Mouse (Mus musculus) liver, postnatal 0 days (tissue): ENCODE data around the gene Jak1. TPM values are rescaled to one million over a fixed set of nuclear protein-coding genes. Genes with fewer than 3 reads are reported as not detected.

ENCODE experiments used
- ATAC-seq: fragments of 200-750 bp; cut with Nextera tagmentation; 2 replicates; pipeline ENCODE4 v1.8.0; 2017; ENCODE audit warnings: mild to moderate bottlenecking, moderate library complexity
- DNase-seq: peaks from one replicate; pipeline ENCODE4 v3.0.0-alpha.2; 2016
- H3K27ac ChIP-seq: fragments of 300-500 bp; sonication (generic); 2 replicates; pipeline ENCODE4 v1.5.1; 2014; ENCODE audit warnings: antibody characterized with exemption, moderate library complexity, mild to moderate bottlenecking, low read depth
- H3K27me3 ChIP-seq: fragments of 300-500 bp; sonication (generic); 2 replicates; pipeline ENCODE4 v1.6.1; 2014; ENCODE audit warnings: low read length, control low read depth, mixed read lengths; ENCODE audit not compliant: insufficient read depth
- H3K36me3 ChIP-seq: fragments of 300-500 bp; sonication (generic); replicated peaks from 2 replicates; pipeline ENCODE4 v1.6.1; 2014; ENCODE audit warnings: mild to moderate bottlenecking, control low read depth, low read length, moderate library complexity, mixed read lengths; ENCODE audit not compliant: insufficient read depth
- H3K4me1 ChIP-seq: fragments of 300-500 bp; sonication (generic); 2 replicates; pipeline ENCODE4 v1.6.1; 2014; ENCODE audit warnings: antibody characterized with exemption, mild to moderate bottlenecking, control low read depth; ENCODE audit not compliant: insufficient read depth
- H3K4me2 ChIP-seq: fragments of 300-500 bp; sonication (generic); 2 replicates; pipeline ENCODE4 v1.6.1; 2014; ENCODE audit warnings: low read depth, mild to moderate bottlenecking, low read length, moderate library complexity, mixed read lengths
- H3K4me3 ChIP-seq: fragments of 300-500 bp; sonication (generic); 2 replicates; pipeline ENCODE4 v1.5.1; 2014; ENCODE audit warnings: low read depth, low read length
- H3K9ac ChIP-seq: fragments of 300-500 bp; sonication (generic); replicated peaks from 2 replicates; pipeline ENCODE4 v1.6.1; 2014; ENCODE audit warnings: mild to moderate bottlenecking, moderate library complexity
- H3K9me3 ChIP-seq: fragments of 300-500 bp; sonication (generic); 2 replicates; pipeline ENCODE4 v1.6.1; 2016; ENCODE audit warnings: mild to moderate bottlenecking, control low read depth, low read length, mixed read lengths
- CTCF ChIP-seq: sonication (generic); IDR thresholded peaks from 2 replicates; pipeline ENCODE4 v1.5.1; 2016; ENCODE audit warnings: antibody characterized with exemption, low read depth
- EP300 ChIP-seq: IDR thresholded peaks from 2 replicates; pipeline ENCODE4 v1.6.1; 2016; ENCODE audit warnings: antibody characterized with exemption, low read depth, mild to moderate bottlenecking
- WGBS: fragments of 180-500 bp; shearing (Covaris S2); extraction: QIAGEN DNeasy Blood & Tissue Kit; methylation state at CpG from one replicate; pipeline ENCODE4 v1.1.7; 2014; ENCODE audit not compliant: insufficient replicate concordance; 5-methylcytosine and 5-hydroxymethylcytosine counted together
- polyA plus RNA-seq: library from polyadenylated mRNA; unstranded; fragments of >200 nt; fragmentation: Nextera tagmentation; extraction: Ambion mirVana; gene quantifications from 2 replicates; pipeline ENCODE4 v1.2.1, GENCODE M21; 2015

Jak1 gene
- polyA plus RNA-seq, 1 experiment from 2014 or later = 51.2 TPM

- H3K4me3 ChIP-seq = no peak overlapping the region
- WGBS = 70% methylated on average over 4 of the region's 4 CpGs
- ATAC-seq = no peak
- H3K36me3 ChIP-seq = no peaks in the 10 kb centered on the region
- no peak overlapping the region for H3K4me2 ChIP-seq
- no peak for DNase-seq
- no peak for TF ChIP-seq CTCF
- TF ChIP-seq EP300 = no peak
- no peak overlapping the region for H3K9ac ChIP-seq
- H3K27me3 ChIP-seq = no peaks in the 10 kb centered on the region
- no peaks in the 10 kb centered on the region for H3K4me1 ChIP-seq
- H3K9me3 ChIP-seq = no peaks in the 10 kb centered on the region
- H3K27ac ChIP-seq = no peak overlapping the region
Measured at GRCm38 (mm10) chr4:101143901-101144300, 121.2 kb downstream of the Jak1 start.

GRCm38 (mm10) chr4:101141768-101142167 lies 123.3 kb downstream of the Jak1 start:
- H3K27ac ChIP-seq = no peak overlapping the region
- no peaks in the 10 kb centered on the region for H3K9me3 ChIP-seq
- no peaks in the 10 kb centered on the region for H3K4me1 ChIP-seq
- DNase-seq = no peak
- TF ChIP-seq CTCF (no peak), EP300 (no peak)
- WGBS = 59% methylated on average over 5 of the region's 5 CpGs
- H3K27me3 ChIP-seq = no peaks in the 10 kb centered on the region
- H3K9ac ChIP-seq = no peak overlapping the region
- ATAC-seq = no peak
- H3K36me3 ChIP-seq = no peaks in the 10 kb centered on the region
- no peak overlapping the region for H3K4me3 ChIP-seq
- no peak overlapping the region for H3K4me2 ChIP-seq

GRCm38 (mm10) chr4:101137975-101138374 lies 127.1 kb downstream of the Jak1 start:
- DNase-seq = no peak
- ATAC-seq = no peak
- Histone ChIP-seq H3K27me3 (no peaks in the 10 kb centered on the region), H3K4me3 (no peak overlapping the region), H3K4me2 (no peak overlapping the region), H3K4me1 (no peaks in the 10 kb centered on the region), H3K27ac (no peak overlapping the region), H3K9me3 (no peaks in the 10 kb centered on the region), H3K36me3 (no peaks in the 10 kb centered on the region), H3K9ac (no peak overlapping the region)
- WGBS = 67% methylated on average over 11 of the region's 11 CpGs
- TF ChIP-seq CTCF (no peak), EP300 (no peak)

- WGBS = 90% methylated on average over 14 of the region's 14 CpGs
Measured at GRCm38 (mm10) chr4:101135909-101136308, 129.2 kb downstream of the Jak1 start.

GRCm38 (mm10) chr4:101135013-101135412 lies 130.1 kb downstream of the Jak1 start:
- no peak for DNase-seq
- 77% methylated on average over 8 of the region's 8 CpGs for WGBS
- Histone ChIP-seq H3K9ac (no peak overlapping the region), H3K9me3 (no peaks in the 10 kb centered on the region), H3K4me2 (no peak overlapping the region), H3K4me3 (no peak overlapping the region), H3K4me1 (no peaks in the 10 kb centered on the region), H3K36me3 (no peaks in the 10 kb centered on the region), H3K27ac (no peak overlapping the region), H3K27me3 (no peaks in the 10 kb centered on the region)
- ATAC-seq = no peak
- TF ChIP-seq CTCF (no peak), EP300 (no peak)

More at GRCm38 (mm10) chr4:101135909-101136308, 129.2 kb downstream of the Jak1 start:
- Histone ChIP-seq H3K27ac (no peak overlapping the region), H3K27me3 (no peaks in the 10 kb centered on the region), H3K36me3 (no peaks in the 10 kb centered on the region), H3K9ac (no peak overlapping the region), H3K9me3 (no peaks in the 10 kb centered on the region), H3K4me3 (no peak overlapping the region), H3K4me1 (no peaks in the 10 kb centered on the region), H3K4me2 (no peak overlapping the region)
- DNase-seq = no peak
- no peak for ATAC-seq
- no peak for TF ChIP-seq CTCF
- TF ChIP-seq EP300 = no peak

- Histone ChIP-seq H3K27ac (no peak overlapping the region), H3K4me2 (no peak overlapping the region), H3K4me3 (no peak overlapping the region), H3K36me3 (no peaks in the 10 kb centered on the region), H3K9ac (no peak overlapping the region), H3K27me3 (no peaks in the 10 kb centered on the region), H3K9me3 (no peaks in the 10 kb centered on the region), H3K4me1 (no peaks in the 10 kb centered on the region)
- ATAC-seq = no peak
- no peak for DNase-seq
- TF ChIP-seq CTCF (no peak), EP300 (no peak)
- WGBS = 70% methylated on average over 7 of the region's 7 CpGs
Measured at GRCm38 (mm10) chr4:101121002-101121401, 144.1 kb downstream of the Jak1 start.

- no peak overlapping the region for H3K9ac ChIP-seq
- ATAC-seq (no peak), DNase-seq (no peak)
- no peak overlapping the region for H3K4me3 ChIP-seq
- H3K27me3 ChIP-seq = no peaks in the 10 kb centered on the region
- WGBS = 78% methylated on average over 12 of the region's 12 CpGs
- no peak overlapping the region for H3K4me2 ChIP-seq
- no peak overlapping the region for H3K27ac ChIP-seq
- TF ChIP-seq CTCF (no peak), EP300 (no peak)
- H3K4me1 ChIP-seq = no peaks in the 10 kb centered on the region
- H3K9me3 ChIP-seq = no peaks in the 10 kb centered on the region
- no peaks in the 10 kb centered on the region for H3K36me3 ChIP-seq
Measured at GRCm38 (mm10) chr4:101107122-101107521, 158.0 kb downstream of the Jak1 start.

Other genes starting within 250 kb of the Jak1 start
- not detected in 2 replicates for gene Gm10577, start 244.6 kb downstream of the Jak1 start, polyA plus RNA-seq
- 0.20 and 0.21 TPM in 2 replicates for gene Raver2, start 196.3 kb downstream of the Jak1 start, polyA plus RNA-seq
- gene Ak4, start 154.0 kb upstream of the Jak1 start, polyA plus RNA-seq = 27.1 and 31.3 TPM in 2 replicates
- gene Dnajc6, start 231.4 kb upstream of the Jak1 start, polyA plus RNA-seq = 0.16 and 0.22 TPM in 2 replicates